Mouse (Mus musculus) thymus, postnatal 25 days (tissue): Measurements from ENCODE around the gene Cav3.
A peak's percentile ranks its signal among the peaks of the same experiment; 100 is the strongest.

Experiments used
- DNase-seq: peaks from one replicate; pipeline ENCODE4 v3.0.0; 2022

Gene Cav3

DNA sequence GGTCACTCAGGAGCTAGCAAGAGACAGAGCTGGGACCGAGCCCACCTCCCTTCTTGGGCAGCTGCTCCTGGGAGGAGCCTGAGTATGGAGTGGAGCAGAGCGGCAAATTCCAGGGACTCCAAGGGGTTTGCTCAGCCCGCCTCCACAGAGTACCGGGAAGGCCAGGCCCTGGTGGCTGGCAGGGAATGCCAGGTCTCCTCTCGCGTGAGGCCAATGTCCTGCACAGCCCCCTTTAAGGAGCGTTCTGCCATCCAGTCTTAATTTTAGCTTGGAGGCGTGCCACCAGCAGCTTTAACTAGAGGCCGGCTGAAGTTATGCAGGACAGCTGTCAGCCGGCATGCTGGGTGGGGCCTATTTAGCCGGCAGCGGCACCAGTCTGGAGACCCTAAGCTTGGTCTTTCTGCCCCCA, at the start of gene Cav3:
Gene Cav3 (plus strand): TSS at position 165 of the 409 bp plus-strand sequence.
- no peak for DNase-seq

DNA sequence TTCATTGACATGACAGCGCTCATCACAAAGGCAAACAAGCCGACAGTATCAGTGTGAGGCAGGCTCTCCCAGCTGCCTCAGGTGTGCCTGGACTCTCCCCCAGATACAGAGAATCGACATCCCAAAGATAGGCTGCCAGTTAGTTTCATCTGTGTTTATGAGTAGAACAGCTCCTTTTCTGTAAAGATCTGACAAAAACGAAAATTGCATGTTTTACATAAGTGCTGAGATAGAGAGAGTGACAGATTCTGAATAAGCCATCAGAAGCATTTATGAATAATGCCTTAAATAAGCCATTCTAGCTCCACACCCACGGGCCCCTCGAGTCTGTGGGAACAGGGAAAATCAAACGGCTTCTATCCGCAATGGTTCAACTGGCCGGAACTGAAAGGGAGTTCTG, 40.0 kb upstream of the Cav3 start:
- DNase-seq, result no peak

DNA sequence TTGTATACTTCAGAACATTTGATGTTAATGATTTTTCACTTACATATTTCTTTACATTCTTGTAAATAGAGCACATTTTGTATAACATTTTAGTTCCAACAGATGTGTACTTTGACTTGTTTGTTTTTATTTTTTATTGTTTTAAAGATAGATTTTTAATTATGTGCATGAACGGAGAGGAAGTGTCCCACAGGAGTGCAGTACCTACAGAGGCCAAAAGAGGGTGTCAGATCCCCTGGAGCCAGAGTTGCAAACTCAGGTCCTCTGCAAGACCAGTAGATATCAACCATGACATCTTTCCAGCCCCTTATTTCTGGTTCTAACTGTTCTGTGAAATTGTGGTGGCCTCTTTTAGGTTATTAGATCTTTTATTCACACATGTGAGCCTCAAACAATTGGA, 38.4 kb upstream of the Cav3 start:
- DNase-seq, result no peak

DNA sequence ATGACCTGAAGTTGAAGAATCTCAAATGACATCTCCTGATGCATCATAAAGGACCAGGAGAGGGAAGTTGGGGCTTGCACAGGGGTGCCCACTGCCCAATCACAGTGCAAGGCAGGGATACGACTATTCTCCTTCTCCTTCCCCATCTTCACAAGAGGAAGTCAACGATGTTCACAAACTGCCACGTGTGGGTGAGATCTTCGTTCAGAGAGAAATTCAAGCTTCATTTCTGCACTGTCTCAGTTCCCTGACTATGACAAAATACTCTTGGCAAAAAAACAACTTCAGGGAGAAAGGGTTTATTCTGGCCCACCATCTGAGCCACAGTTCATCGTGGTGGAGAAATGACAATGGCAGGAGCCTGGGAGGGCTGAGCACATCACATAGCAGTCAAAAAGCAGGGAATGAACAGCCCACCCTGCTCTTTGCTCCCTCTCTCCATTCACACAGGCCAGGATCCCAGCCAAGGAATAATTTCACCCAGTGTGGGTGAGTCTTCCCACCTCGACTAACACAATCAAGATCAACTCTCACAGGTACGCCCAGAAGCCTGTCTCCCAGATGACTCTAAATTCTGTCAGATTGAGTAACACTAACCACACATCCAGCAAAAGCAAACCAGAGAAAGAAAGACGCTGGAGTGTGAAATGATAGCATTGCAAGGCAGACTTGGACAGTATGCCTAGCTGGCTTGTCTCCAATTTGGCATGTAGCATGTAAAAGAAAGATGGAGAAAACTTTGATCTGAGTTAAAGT, 35.4 kb upstream of the Cav3 start:
- DNase-seq, result no peak

DNA sequence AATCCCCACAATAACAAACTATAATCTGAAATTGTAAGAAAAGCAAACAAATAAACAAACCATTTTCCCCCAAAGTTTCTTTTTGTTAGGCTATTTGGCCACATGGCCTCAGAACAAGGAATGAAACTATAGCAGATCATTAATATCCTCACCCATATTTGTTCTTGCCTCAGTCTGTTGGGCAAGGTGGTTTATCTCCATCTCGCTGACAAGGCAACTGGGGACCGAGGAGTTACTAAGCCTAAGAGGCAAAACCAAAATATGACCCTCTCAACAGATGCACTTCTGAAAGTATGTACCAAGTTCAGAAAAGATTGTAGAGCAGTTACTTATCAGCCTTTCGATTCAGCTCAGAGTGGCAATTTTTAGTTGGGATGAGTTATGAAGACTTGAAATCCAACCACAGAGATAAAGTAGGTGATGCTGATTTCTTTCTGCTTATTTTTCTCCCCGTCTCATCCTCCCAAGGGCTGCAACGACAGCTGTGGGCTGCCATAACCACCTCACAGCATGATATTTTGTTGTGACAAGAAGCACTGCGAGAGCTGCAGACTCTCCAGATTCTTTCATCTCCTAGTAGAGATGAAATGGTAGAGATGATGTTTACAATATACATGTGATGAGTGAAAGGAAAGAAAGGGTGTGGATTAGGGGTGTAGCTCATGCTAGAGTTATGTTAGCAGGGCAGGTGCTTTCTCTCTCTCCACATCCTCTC, 33.1 kb upstream of the Cav3 start:
- DNase-seq, result no peak

GRCm38 (mm10) chr6:112445675-112446074, 13.6 kb upstream of the Cav3 start:
- DNase-seq, result no peak

GRCm38 (mm10) chr6:112461459-112461858, 2.2 kb downstream of the Cav3 start:
- no peak for DNase-seq

GRCm38 (mm10) chr6:112463331-112463730, 4.0 kb downstream of the Cav3 start:
- no peak for DNase-seq

GRCm38 (mm10) chr6:112465441-112465840, 6.1 kb downstream of the Cav3 start:
- DNase-seq, result no peak

DNA sequence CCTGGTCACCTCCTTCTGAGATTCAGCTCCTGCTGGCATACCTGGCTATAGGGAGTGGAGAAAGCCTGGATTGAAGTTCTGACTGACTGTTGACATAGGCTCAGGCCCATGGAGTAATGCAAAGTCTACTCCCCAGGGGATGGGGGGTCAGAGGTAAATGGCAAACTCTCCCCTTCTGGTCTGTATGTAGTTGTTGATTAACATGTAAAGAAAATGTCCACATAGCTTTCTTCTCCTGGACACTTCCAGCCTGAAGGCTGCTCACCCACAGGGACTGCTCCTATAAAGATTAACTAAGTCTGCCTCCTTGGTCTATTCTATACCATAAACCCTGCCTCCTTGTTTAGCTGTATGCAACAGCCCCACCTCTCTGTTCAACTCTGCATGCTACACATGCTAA, 6.7 kb downstream of the Cav3 start:
- no peak for DNase-seq

GRCm38 (mm10) chr6:112471644-112472043, 12.3 kb downstream of the Cav3 start:
- DNase-seq, result no peak

DNA sequence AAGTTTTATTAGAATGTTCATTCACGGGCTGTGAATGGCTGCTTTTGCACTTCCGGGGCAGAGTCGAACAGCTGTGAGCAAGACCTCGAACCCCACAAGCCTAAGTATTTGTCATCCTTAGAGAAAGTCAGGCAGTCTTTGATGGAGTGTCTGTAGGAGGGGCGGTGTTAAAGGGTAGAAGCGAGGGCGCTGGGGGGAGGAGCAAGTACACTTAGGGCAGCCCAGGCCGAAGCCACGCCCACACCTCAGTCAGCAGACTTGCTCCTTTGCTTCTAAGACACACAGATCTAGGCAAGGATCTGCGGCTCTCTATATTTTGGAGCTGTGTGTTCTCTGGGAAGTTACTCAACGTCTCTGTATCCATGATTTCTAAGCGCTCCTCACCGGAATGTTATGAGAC, 20.6 kb downstream of the Cav3 start:
- DNase-seq, result no peak

DNA sequence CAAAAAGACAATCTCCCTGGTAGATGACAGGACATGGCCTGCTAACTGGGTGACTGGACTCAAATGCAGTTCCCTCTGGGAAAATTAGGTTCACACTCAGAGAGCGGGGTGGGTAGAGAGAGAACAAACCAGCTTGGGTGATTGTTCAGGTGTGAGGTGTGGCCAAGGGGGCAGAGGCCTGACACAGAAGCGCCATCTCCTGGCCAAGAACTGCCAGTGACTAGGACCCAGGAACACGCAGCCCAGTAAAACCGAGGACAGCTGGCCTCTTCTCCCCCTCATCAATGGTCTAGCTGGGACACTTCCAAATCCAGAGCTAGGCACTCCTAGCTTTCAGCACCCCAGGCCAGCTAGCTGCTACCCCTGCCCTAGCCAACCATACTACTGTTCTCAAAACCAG, 25.0 kb downstream of the Cav3 start:
- DNase-seq, result peak; percentile 22

DNA sequence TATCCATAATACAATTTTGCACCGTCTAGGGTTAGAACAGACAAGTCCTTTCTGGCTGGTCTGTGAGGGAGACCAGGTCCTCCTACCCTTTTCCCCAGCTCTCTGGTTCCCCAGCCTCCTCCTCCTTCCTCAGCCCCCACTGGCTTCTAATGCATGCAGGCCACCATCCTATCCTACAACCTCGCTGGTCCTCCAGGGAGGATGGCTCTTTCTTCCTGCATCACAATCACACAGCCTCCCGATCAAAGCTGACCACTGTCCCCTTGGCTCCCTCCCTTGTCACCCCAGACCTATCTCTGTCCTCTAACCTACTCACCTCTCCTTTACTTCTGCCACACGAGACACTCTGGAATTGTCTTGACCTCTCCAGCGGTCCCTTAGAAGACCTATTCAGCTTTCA, 28.7 kb downstream of the Cav3 start:
- DNase-seq, result no peak

DNA sequence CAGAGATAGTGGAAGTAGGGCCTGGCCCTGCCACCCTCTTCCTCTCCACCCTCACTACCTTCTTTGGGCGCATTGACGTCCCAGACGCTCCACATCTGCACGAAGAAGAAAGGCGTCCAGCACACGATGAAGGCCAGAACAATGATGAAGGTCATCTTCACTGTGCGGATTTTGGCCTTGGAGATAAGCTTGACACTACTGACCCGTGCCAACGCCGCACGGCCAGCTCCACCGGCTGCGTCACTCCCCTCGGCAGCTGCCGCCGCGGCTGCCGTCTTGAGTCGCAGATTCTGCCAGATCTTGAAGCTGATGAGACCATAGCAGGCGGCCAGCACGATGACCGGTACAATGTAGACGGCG, 29.5 kb downstream of the Cav3 start:
- DNase-seq, result no peak

DNA sequence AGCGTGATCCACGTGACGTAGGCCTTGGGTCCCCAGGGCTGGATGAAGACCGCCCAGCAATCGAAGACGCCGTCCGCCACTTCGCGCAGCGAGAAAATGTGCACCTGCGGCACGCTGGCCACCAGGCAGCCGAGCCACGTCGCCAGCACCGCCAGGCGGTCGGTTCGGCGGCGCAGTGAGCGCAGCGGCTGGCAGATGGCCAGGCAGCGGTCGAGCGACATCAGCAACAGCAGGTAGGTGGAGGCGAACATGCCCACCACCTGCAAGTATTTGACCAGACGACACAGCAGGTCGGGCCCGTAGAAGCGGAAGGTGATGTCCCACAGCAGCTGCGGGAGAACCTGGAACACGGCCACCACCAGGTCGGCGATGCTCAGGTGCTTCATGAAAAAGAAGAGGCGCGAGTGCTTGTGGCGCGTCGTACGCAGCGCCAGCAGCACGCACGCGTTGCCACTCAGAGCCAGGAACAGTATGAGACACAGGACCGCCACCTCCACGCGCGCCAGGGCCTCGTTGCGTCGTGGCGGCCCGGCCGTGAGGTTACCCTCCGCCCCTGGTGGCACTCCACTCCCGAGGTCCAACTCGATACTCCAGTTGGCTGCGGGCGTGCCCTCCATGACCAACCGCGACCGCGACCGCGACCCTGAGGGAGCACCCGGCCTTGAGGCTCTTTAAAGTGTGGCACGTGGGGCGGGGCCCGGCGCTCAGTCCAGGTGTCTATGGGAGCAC, 30.0 kb downstream of the Cav3 start:
- peak; percentile 7 for DNase-seq

GRCm38 (mm10) chr6:112489910-112490559, 30.7 kb downstream of the Cav3 start, which contains the start of gene Oxtr:
Gene Oxtr, minus strand, starts transcription at chr6:112489943.
- DNase-seq, result no peak

DNA sequence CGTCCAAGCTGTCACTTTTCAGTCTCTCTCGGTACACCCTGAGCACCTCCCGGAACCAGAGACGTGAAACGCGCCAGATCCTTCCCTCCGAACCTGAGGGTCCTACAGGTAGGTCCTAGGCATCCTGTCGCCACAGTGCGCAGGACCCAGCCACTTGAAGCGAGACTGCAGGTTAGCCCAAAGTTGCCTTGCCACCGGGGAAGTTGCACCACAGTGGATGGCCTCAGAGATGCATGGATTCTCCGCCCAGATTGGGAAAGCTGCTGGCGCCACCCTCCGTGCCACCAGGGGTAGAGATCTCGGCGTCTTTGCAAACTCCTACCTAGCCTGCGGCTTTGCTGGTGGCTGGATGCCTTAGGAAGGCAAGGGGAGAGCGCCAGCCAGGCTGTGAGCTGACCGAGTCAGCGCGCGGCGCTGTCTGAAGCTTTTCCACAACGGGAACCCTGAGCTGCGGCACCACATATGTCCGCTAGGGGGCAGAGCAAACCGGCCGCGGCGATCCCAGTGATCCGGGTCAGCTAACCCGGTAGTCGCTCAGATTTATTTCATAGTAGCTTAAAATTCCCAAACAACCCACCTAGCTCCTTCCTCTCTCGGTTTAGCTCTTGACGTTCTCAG, 31.4 kb downstream of the Cav3 start:
- peak; percentile 74 for DNase-seq

- no peak for DNase-seq
Observed at GRCm38 (mm10) chr6:112491521-112491920, 32.2 kb downstream of the Cav3 start.

DNA sequence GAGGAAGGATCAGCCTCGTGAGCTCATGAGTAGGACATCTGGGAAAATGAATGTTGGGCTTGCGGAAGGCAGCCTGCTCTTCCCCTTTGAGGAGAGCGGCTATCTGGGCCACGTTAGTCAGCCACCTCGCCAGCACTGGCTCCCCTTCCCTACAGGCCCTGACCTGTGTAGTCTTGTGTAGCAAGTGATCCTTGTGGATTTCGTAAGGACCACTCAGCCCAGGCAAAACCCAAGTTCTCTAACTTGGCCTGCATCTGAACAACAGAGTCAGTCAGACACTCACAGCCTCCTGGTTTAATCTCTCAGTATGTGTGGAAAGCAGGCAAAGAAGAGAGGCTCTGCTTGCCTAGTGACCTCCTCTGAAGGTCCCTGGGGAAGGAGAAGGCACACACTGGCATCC, 33.4 kb downstream of the Cav3 start:
- DNase-seq, result no peak

GRCm38 (mm10) chr6:112493371-112493770, 34.1 kb downstream of the Cav3 start:
- no peak for DNase-seq

GRCm38 (mm10) chr6:112494620-112495081, 35.3 kb downstream of the Cav3 start:
- no peak for DNase-seq

DNA sequence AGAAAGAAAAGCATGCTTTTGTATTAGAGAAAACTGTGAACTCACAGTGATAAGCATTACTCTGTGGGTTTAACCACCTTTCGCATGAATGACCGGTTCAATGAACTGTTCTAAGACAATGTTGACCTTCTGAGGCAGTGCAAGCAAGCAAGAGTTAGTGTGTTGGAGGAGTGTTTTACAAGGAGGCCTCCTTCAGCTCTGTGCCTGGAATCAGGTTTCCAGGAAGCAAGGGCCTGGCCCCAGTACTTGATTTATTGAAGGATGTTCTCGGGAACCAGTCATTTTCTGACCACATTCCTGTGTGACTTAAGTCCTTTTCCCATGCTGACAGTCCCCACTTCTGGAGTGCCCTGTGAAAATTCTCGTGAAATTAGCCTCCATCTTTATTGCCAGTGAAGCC, 35.9 kb downstream of the Cav3 start:
- no peak for DNase-seq
